Mouse (Mus musculus): ENCODE results near the gene Ifit1bl1. TPM values are rescaled to one million over a fixed set of nuclear protein-coding genes. Genes with fewer than 3 reads are reported as not detected.
"Not testable (repeated sequence)": the region's sequence is repeated elsewhere in the genome, so short reads cannot be mapped to it uniquely, and the experiment has no call there.

Ifit1bl1 gene
- total RNA-seq, 2 experiments from 2014 or later: 1.1 to 1.4 TPM

GRCm38 (mm10) chr19:34588959-34589358, 12.8 kb downstream of the Ifit1bl1 start:
- DNase-seq (ENCODE audit: low spot score in 2 of 2): no peak

GRCm38 (mm10) chr19:34587898-34588692, 13.7 kb downstream of the Ifit1bl1 start:
- DNase-seq (ENCODE audit: low spot score in 2 of 2): not testable (repeated sequence)

- not testable (repeated sequence) for DNase-seq (ENCODE audit: low spot score in 2 of 2)
These were observed 15.9 kb downstream of the Ifit1bl1 start for GRCm38 (mm10) chr19:34585740-34586458.

- DNase-seq (ENCODE audit: low spot score in 2 of 2): not testable (repeated sequence)
These were observed 18.5 kb downstream of the Ifit1bl1 start, which contains the start of gene Ifit3 for GRCm38 (mm10) chr19:34583126-34583766. Gene Ifit3 (plus strand): TSS chr19:34583531.

GRCm38 (mm10) chr19:34582696-34583095, 19.1 kb downstream of the Ifit1bl1 start:
- not testable (repeated sequence) for DNase-seq (ENCODE audit: low spot score in 2 of 2)

GRCm38 (mm10) chr19:34577121-34577520, 24.6 kb downstream of the Ifit1bl1 start:
- DNase-seq (ENCODE audit: low spot score in 2 of 2): no peak

GRCm38 (mm10) chr19:34573650-34574049, 28.1 kb downstream of the Ifit1bl1 start:
- DNase-seq (ENCODE audit: low spot score in 2 of 2): no peak

GRCm38 (mm10) chr19:34571080-34571479, 30.7 kb downstream of the Ifit1bl1 start:
- DNase-seq (ENCODE audit: low spot score in 2 of 2): no peak

- no peak for DNase-seq (ENCODE audit: low spot score in 2 of 2)
These were observed 31.8 kb downstream of the Ifit1bl1 start for GRCm38 (mm10) chr19:34569896-34570476.

GRCm38 (mm10) chr19:34568988-34569895, 32.5 kb downstream of the Ifit1bl1 start:
- no peak for DNase-seq (ENCODE audit: low spot score in 2 of 2)

- no peak for DNase-seq (ENCODE audit: low spot score in 2 of 2)
These were observed 35.5 kb downstream of the Ifit1bl1 start for GRCm38 (mm10) chr19:34566178-34566784.

GRCm38 (mm10) chr19:34562556-34562955, 39.2 kb downstream of the Ifit1bl1 start:
- DNase-seq (ENCODE audit: low spot score in 2 of 2): no peak

GRCm38 (mm10) chr19:34556621-34557020, 45.1 kb downstream of the Ifit1bl1 start:
- DNase-seq (ENCODE audit: low spot score in 2 of 2): no peak

- DNase-seq (ENCODE audit: low spot score in 2 of 2): no peak
These were observed 47.7 kb downstream of the Ifit1bl1 start for GRCm38 (mm10) chr19:34554061-34554460.

- DNase-seq (ENCODE audit: low spot score in 2 of 2): no peak
These were observed 48.2 kb downstream of the Ifit1bl1 start for GRCm38 (mm10) chr19:34553522-34553921.

GRCm38 (mm10) chr19:34553021-34553420, 48.7 kb downstream of the Ifit1bl1 start:
- no peak for DNase-seq (ENCODE audit: low spot score in 2 of 2)

- no peak for DNase-seq (ENCODE audit: low spot score in 2 of 2)
These were observed 49.8 kb downstream of the Ifit1bl1 start for GRCm38 (mm10) chr19:34551981-34552380.

- peak; percentile 61 to 74 for DNase-seq (ENCODE audit: low spot score in 2 of 2)
These were observed 51.1 kb downstream of the Ifit1bl1 start, which contains the start of gene Ifit2 for GRCm38 (mm10) chr19:34550534-34551223. Gene Ifit2 (plus strand): TSS chr19:34550694.

- DNase-seq (ENCODE audit: low spot score in 2 of 2): no peak
These were observed 51.6 kb downstream of the Ifit1bl1 start for GRCm38 (mm10) chr19:34550205-34550533.
